Mouse (Mus musculus): ENCODE measurements at regions not wholly inside any gene's neighbourhood (a gene's known extent, or its start where the extent isn't known, plus 50 kb on each side); places are given as distances from the start of the nearest gene placed in this dataset.

- DNase-seq (ENCODE audit: extremely low read depth, low read depth, low spot score), result no peak
These were observed 770.5 kb downstream of the Tmem114 start for GRCm38 (mm10) chr16:7654451-7654850.

GRCm38 (mm10) chr16:7649771-7650170, 775.2 kb downstream of the Tmem114 start:
- DNase-seq (ENCODE audit: extremely low read depth, low read depth, low spot score), result no peak

GRCm38 (mm10) chr16:7647275-7647926, 777.5 kb downstream of the Tmem114 start:
- no peak for DNase-seq (ENCODE audit: extremely low read depth, low read depth, low spot score)

GRCm38 (mm10) chr16:7644363-7644762, 780.6 kb downstream of the Tmem114 start:
- DNase-seq (ENCODE audit: extremely low read depth, low read depth, low spot score), result no peak

GRCm38 (mm10) chr16:7638955-7639755, 785.8 kb downstream of the Tmem114 start:
- DNase-seq (ENCODE audit: extremely low read depth, low read depth, low spot score), result no peak

- DNase-seq (ENCODE audit: extremely low read depth, low read depth, low spot score), result no peak
These were observed 786.9 kb downstream of the Tmem114 start for GRCm38 (mm10) chr16:7637993-7638392.

- DNase-seq (ENCODE audit: extremely low read depth, low read depth, low spot score), result no peak
These were observed 787.7 kb downstream of the Tmem114 start for GRCm38 (mm10) chr16:7637121-7637700.

- no peak for DNase-seq (ENCODE audit: extremely low read depth, low read depth, low spot score)
These were observed 788.6 kb downstream of the Tmem114 start for GRCm38 (mm10) chr16:7636326-7636725.

GRCm38 (mm10) chr16:7632474-7632873, 792.5 kb downstream of the Tmem114 start:
- DNase-seq (ENCODE audit: extremely low read depth, low read depth, low spot score), result no peak

- DNase-seq (ENCODE audit: extremely low read depth, low read depth, low spot score), result no peak
These were observed 796.6 kb downstream of the Tmem114 start for GRCm38 (mm10) chr16:7628351-7628750.

GRCm38 (mm10) chr16:7606602-7607001, 818.3 kb downstream of the Tmem114 start:
- no peak for DNase-seq (ENCODE audit: extremely low read depth, low read depth, low spot score)

GRCm38 (mm10) chr16:7602428-7602827, 822.5 kb downstream of the Tmem114 start:
- no peak for DNase-seq (ENCODE audit: extremely low read depth, low read depth, low spot score)

- DNase-seq (ENCODE audit: extremely low read depth, low read depth, low spot score), result no peak
These were observed 850.1 kb downstream of the Tmem114 start for GRCm38 (mm10) chr16:7574879-7575278.

GRCm38 (mm10) chr16:7560841-7561240, 864.1 kb downstream of the Tmem114 start:
- DNase-seq (ENCODE audit: extremely low read depth, low read depth, low spot score), result no peak

GRCm38 (mm10) chr16:7559177-7559576, 865.8 kb downstream of the Tmem114 start:
- DNase-seq (ENCODE audit: extremely low read depth, low read depth, low spot score), result no peak

GRCm38 (mm10) chr16:7558637-7559036, 866.3 kb downstream of the Tmem114 start:
- no peak for DNase-seq (ENCODE audit: extremely low read depth, low read depth, low spot score)

GRCm38 (mm10) chr16:7555911-7556310, 869.0 kb downstream of the Tmem114 start:
- DNase-seq (ENCODE audit: extremely low read depth, low read depth, low spot score), result no peak

GRCm38 (mm10) chr16:7549568-7549967, 875.4 kb downstream of the Tmem114 start:
- no peak for DNase-seq (ENCODE audit: extremely low read depth, low read depth, low spot score)

GRCm38 (mm10) chr16:7544067-7544466, 880.9 kb downstream of the Tmem114 start:
- DNase-seq (ENCODE audit: extremely low read depth, low read depth, low spot score), result no peak

GRCm38 (mm10) chr16:7529811-7530210, 895.1 kb downstream of the Tmem114 start:
- no peak for DNase-seq (ENCODE audit: extremely low read depth, low read depth, low spot score)

- DNase-seq (ENCODE audit: extremely low read depth, low read depth, low spot score), result no peak
These were observed 896.0 kb downstream of the Tmem114 start for GRCm38 (mm10) chr16:7528963-7529362.
